Mouse (Mus musculus): ENCODE data around the gene Apod. TPM values are rescaled to one million over a fixed set of nuclear protein-coding genes. Genes with fewer than 3 reads are reported as not detected.

Apod gene
- polyA plus RNA-seq, 1 experiment, result 12.5 TPM

GRCm38 (mm10) chr16:31274674-31275460 lies 39.7 kb downstream of the Apod start, which contains the start of gene Ppp1r2:
Gene Ppp1r2, minus strand, starts transcription at chr16:31275277.
- under 1% methylated on average over 83 of the region's 83 CpGs for WGBS
- TF ChIP-seq CTCF (IDR thresholded peaks at IDR 0.05; ENCODE audit: control insufficient read depth, insufficient read depth, low read length) (no peak), POLR2A (IDR thresholded peaks at IDR 0.05; ENCODE audit: borderline replicate concordance, control insufficient read depth, low read depth, low read length) (peak; percentile 95; the same call in 1 of the 2 replicates)
- H3K4me1 ChIP-seq (ENCODE audit: control insufficient read depth, insufficient read depth, low read length), result no peaks in the 10 kb centered on the region; the same call in 1 of the 2 replicates
- peak within 1 kb of the TSS; percentile 76 for H3K4me3 ChIP-seq (replicated peaks; ENCODE audit: control insufficient read depth, low read depth, low read length)
- H3K27ac ChIP-seq (ENCODE audit: control insufficient read depth, insufficient read depth, low read depth, low read length, poor library complexity), result peak within 1 kb of the TSS; percentile 96

GRCm38 (mm10) chr16:31274084-31274483 lies 40.5 kb downstream of the Apod start:
- WGBS, result 2% methylated on average over 6 of the region's 6 CpGs
- TF ChIP-seq POLR2A (IDR thresholded peaks at IDR 0.05; ENCODE audit: borderline replicate concordance, control insufficient read depth, low read depth, low read length), result no peak
- no peak for TF ChIP-seq CTCF (IDR thresholded peaks at IDR 0.05; ENCODE audit: control insufficient read depth, insufficient read depth, low read length)
- H3K4me1 ChIP-seq (ENCODE audit: control insufficient read depth, insufficient read depth, low read length), result no peaks in the 10 kb centered on the region; the same call in 1 of the 2 replicates
- H3K4me3 ChIP-seq (replicated peaks; ENCODE audit: control insufficient read depth, low read depth, low read length), result peak overlapping the region; percentile 76
- no peak overlapping the region for H3K27ac ChIP-seq (ENCODE audit: control insufficient read depth, insufficient read depth, low read depth, low read length, poor library complexity)

GRCm38 (mm10) chr16:31266692-31267091 lies 47.9 kb downstream of the Apod start:
- WGBS, result 86% methylated on average over 2 of the region's 2 CpGs
- TF ChIP-seq POLR2A (IDR thresholded peaks at IDR 0.05; ENCODE audit: borderline replicate concordance, control insufficient read depth, low read depth, low read length) (no peak), CTCF (IDR thresholded peaks at IDR 0.05; ENCODE audit: control insufficient read depth, insufficient read depth, low read length) (no peak)
- no peaks in the 10 kb centered on the region for H3K4me1 ChIP-seq (ENCODE audit: control insufficient read depth, insufficient read depth, low read length)
- H3K4me3 ChIP-seq (replicated peaks; ENCODE audit: control insufficient read depth, low read depth, low read length), result no peak overlapping the region
- no peak overlapping the region for H3K27ac ChIP-seq (ENCODE audit: control insufficient read depth, insufficient read depth, low read depth, low read length, poor library complexity)

- H3K4me3 ChIP-seq (replicated peaks; ENCODE audit: control insufficient read depth, low read depth, low read length), result no peak overlapping the region
- H3K27ac ChIP-seq (ENCODE audit: control insufficient read depth, insufficient read depth, low read depth, low read length, poor library complexity), result no peak overlapping the region
- no peaks in the 10 kb centered on the region for H3K4me1 ChIP-seq (ENCODE audit: control insufficient read depth, insufficient read depth, low read length)
- TF ChIP-seq POLR2A (IDR thresholded peaks at IDR 0.05; ENCODE audit: borderline replicate concordance, control insufficient read depth, low read depth, low read length) (no peak), CTCF (IDR thresholded peaks at IDR 0.05; ENCODE audit: control insufficient read depth, insufficient read depth, low read length) (no peak)
- WGBS, result 81% methylated on average over 2 of the region's 2 CpGs
Measured at GRCm38 (mm10) chr16:31256151-31256550, 58.5 kb downstream of the Apod start.

GRCm38 (mm10) chr16:31255685-31256084 lies 58.9 kb downstream of the Apod start:
- TF ChIP-seq POLR2A (IDR thresholded peaks at IDR 0.05; ENCODE audit: borderline replicate concordance, control insufficient read depth, low read depth, low read length), result no peak
- no peak for TF ChIP-seq CTCF (IDR thresholded peaks at IDR 0.05; ENCODE audit: control insufficient read depth, insufficient read depth, low read length)
- WGBS, result 92% methylated on average over 3 of the region's 3 CpGs
- H3K27ac ChIP-seq (ENCODE audit: control insufficient read depth, insufficient read depth, low read depth, low read length, poor library complexity), result no peak overlapping the region
- no peaks in the 10 kb centered on the region for H3K4me1 ChIP-seq (ENCODE audit: control insufficient read depth, insufficient read depth, low read length)
- no peak overlapping the region for H3K4me3 ChIP-seq (replicated peaks; ENCODE audit: control insufficient read depth, low read depth, low read length)

- no peak overlapping the region for H3K27ac ChIP-seq (ENCODE audit: control insufficient read depth, insufficient read depth, low read depth, low read length, poor library complexity)
- TF ChIP-seq CTCF (IDR thresholded peaks at IDR 0.05; ENCODE audit: control insufficient read depth, insufficient read depth, low read length), result no peak
- TF ChIP-seq POLR2A (IDR thresholded peaks at IDR 0.05; ENCODE audit: borderline replicate concordance, control insufficient read depth, low read depth, low read length), result no peak
- 87% methylated on average over 3 of the region's 3 CpGs for WGBS
Measured at GRCm38 (mm10) chr16:31249401-31249800, 65.2 kb downstream of the Apod start.

GRCm38 (mm10) chr16:31248717-31249116 lies 65.9 kb downstream of the Apod start:
- Histone ChIP-seq H3K4me1 (ENCODE audit: control insufficient read depth, insufficient read depth, low read length) (no peaks in the 10 kb centered on the region), H3K27ac (ENCODE audit: control insufficient read depth, insufficient read depth, low read depth, low read length, poor library complexity) (no peak overlapping the region), H3K4me3 (replicated peaks; ENCODE audit: control insufficient read depth, low read depth, low read length) (no peak overlapping the region)
- no peak for TF ChIP-seq CTCF (IDR thresholded peaks at IDR 0.05; ENCODE audit: control insufficient read depth, insufficient read depth, low read length)
- TF ChIP-seq POLR2A (IDR thresholded peaks at IDR 0.05; ENCODE audit: borderline replicate concordance, control insufficient read depth, low read depth, low read length), result no peak
- 89% methylated on average over 13 of the region's 13 CpGs for WGBS

More at GRCm38 (mm10) chr16:31249401-31249800, 65.2 kb downstream of the Apod start:
- Histone ChIP-seq H3K4me3 (replicated peaks; ENCODE audit: control insufficient read depth, low read depth, low read length) (no peak overlapping the region), H3K4me1 (ENCODE audit: control insufficient read depth, insufficient read depth, low read length) (no peaks in the 10 kb centered on the region)

GRCm38 (mm10) chr16:31247442-31247841 lies 67.2 kb downstream of the Apod start:
- 62% methylated on average over 7 of the region's 7 CpGs for WGBS
- no peak for TF ChIP-seq CTCF (IDR thresholded peaks at IDR 0.05; ENCODE audit: control insufficient read depth, insufficient read depth, low read length)
- no peak for TF ChIP-seq POLR2A (IDR thresholded peaks at IDR 0.05; ENCODE audit: borderline replicate concordance, control insufficient read depth, low read depth, low read length)
- Histone ChIP-seq H3K4me3 (replicated peaks; ENCODE audit: control insufficient read depth, low read depth, low read length) (no peak overlapping the region), H3K4me1 (ENCODE audit: control insufficient read depth, insufficient read depth, low read length) (no peaks in the 10 kb centered on the region), H3K27ac (ENCODE audit: control insufficient read depth, insufficient read depth, low read depth, low read length, poor library complexity) (no peak overlapping the region)

Other genes starting within 250 kb of the Apod start
- gene Xxylt1, start 233.4 kb downstream of the Apod start, polyA plus RNA-seq (2011; ENCODE audit: insufficient read depth, insufficient read length, low replicate concordance, missing spikeins), result 1.7 and 2.7 TPM in 2 replicates
- 5.6 and 13.5 TPM in 2 replicates for gene Acap2, start 113.6 kb downstream of the Apod start, polyA plus RNA-seq (2011; ENCODE audit: insufficient read depth, insufficient read length, low replicate concordance, missing spikeins)
- gene Ppp1r2, start 39.5 kb downstream of the Apod start, polyA plus RNA-seq (2011; ENCODE audit: insufficient read depth, insufficient read length, low replicate concordance, missing spikeins), result 7.2 and 14.8 TPM in 2 replicates
- 3.2 and 8.1 TPM in 2 replicates for gene Bdh1, start 107.5 kb upstream of the Apod start, polyA plus RNA-seq (2011; ENCODE audit: insufficient read depth, insufficient read length, low replicate concordance, missing spikeins)

All from bone marrow, adult 2 months (tissue).